Mouse (Mus musculus) C2C12 (cell line): ENCODE measurements around the gene Arhgef12. TPM values are rescaled to one million over a fixed set of nuclear protein-coding genes. Genes with fewer than 3 reads are reported as not detected.

Source experiments
- H3K27me3 ChIP-seq: one replicate; pipeline ENCODE4 v1.6.1; 2011; ENCODE audit not compliant: control insufficient read depth, insufficient read depth, insufficient read length
- H3K36me3 ChIP-seq: one replicate; pipeline ENCODE4 v1.6.1; 2011; ENCODE audit not compliant: control insufficient read depth, insufficient read depth
- H3K4me3 ChIP-seq: one replicate; pipeline ENCODE4 v1.5.1; 2011; ENCODE audit warnings: mild to moderate bottlenecking, control low read depth; ENCODE audit not compliant: poor library complexity, insufficient read depth, severe bottlenecking
- H3K79me2 ChIP-seq: one replicate; pipeline ENCODE4 v1.6.1; 2011; ENCODE audit not compliant: control insufficient read depth, insufficient read depth
- H3K79me3 ChIP-seq: one replicate; pipeline ENCODE4 v1.6.1; 2011; ENCODE audit warnings: low read depth, control low read depth
- H3ac ChIP-seq: one replicate; pipeline ENCODE3; 2011; ENCODE audit warnings: low read depth; ENCODE audit not compliant: control insufficient read depth, insufficient read length
- CEBPB ChIP-seq: IDR thresholded peaks from one replicate; pipeline ENCODE4 v1.6.1; 2011; ENCODE audit warnings: low read depth, mild to moderate bottlenecking, control low read depth, moderate library complexity
- CTCF ChIP-seq: IDR thresholded peaks from one replicate; pipeline ENCODE4 v1.5.1; 2011; ENCODE audit not compliant: control insufficient read depth, insufficient read depth, insufficient read length
- FOSL1 ChIP-seq: IDR thresholded peaks from one replicate; pipeline ENCODE4 v1.8.0; 2011; ENCODE audit warnings: mild to moderate bottlenecking, low read length; ENCODE audit not compliant: poor library complexity, insufficient read depth, severe bottlenecking
- MAX ChIP-seq: IDR thresholded peaks from one replicate; pipeline ENCODE4 v1.6.1; 2011; ENCODE audit warnings: mild to moderate bottlenecking, control low read depth
- MYOD1 ChIP-seq: IDR thresholded peaks from one replicate; pipeline ENCODE4 v1.6.1; 2011; ENCODE audit warnings: low read depth; ENCODE audit not compliant: control insufficient read depth, insufficient read length
- MYOG ChIP-seq: IDR thresholded peaks from one replicate; pipeline ENCODE4 v1.6.1; 2011; ENCODE audit not compliant: control insufficient read depth, insufficient read length; ENCODE audit errors: extremely low read depth
- USF1 ChIP-seq: IDR thresholded peaks from one replicate; pipeline ENCODE4 v1.6.1; 2011; ENCODE audit warnings: low read depth, mild to moderate bottlenecking, control low read depth, moderate library complexity
- polyA plus RNA-seq: library from polyadenylated mRNA; unstranded; fragments of >200 nt; fragmentation: generic; extraction: Trizol; gene quantifications from one replicate; pipeline ENCODE4 v1.2.1, GENCODE M21; 2012; ENCODE audit warnings: missing spikeins

The Arhgef12 gene
- polyA plus RNA-seq, 1 experiment: 13.8 TPM

DNA sequence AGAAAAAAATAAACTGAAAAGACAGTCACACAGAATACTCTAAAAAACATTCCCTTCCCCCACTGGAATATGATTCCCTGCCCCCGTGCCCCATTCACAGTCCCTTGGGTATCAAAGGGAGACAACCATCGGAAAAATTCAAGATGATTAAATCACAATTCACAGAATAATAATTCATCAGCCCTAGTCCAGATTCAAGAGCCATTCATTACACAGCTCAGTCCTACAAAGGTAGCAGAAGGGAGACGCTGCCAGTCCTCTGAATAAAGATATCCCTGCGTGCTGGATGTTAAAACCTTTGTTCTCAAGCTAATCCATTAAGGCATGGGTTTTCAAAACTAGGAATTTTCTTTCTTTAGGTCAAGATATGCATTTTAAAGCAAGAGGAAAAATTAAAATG, 36.5 kb downstream of the Arhgef12 start:
- H3K36me3 ChIP-seq: no peaks in the 10 kb centered on the region
- H3K4me3 ChIP-seq: no peak overlapping the region
- H3K79me2 ChIP-seq: peaks cover 99% of the 10 kb centered on the region
- no peak overlapping the region for H3ac ChIP-seq
- no peaks in the 10 kb centered on the region for H3K27me3 ChIP-seq
- TF ChIP-seq FOSL1 (no peak), MYOD1 (no peak)
- peaks cover 68% of the 10 kb centered on the region for H3K79me3 ChIP-seq

DNA sequence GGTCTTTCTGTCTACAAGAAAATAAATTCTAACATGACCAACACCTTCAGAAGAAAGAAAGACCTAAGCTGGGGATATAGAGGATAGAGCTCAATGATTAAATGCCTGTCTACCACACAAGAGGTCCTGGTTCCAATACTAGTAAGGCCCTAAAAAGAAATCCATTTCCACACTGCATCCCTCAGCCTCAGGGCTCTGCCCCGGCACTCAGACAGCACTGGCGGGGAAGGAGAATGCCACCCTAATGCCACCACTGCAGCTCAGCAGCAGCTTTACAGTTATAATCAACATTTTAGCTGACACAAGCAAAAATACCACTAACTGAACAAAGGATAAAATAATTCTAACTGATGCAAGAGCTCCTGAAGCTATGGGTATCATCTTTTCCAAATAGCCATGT, 36.9 kb downstream of the Arhgef12 start:
- no peak overlapping the region for H3K4me3 ChIP-seq
- H3K36me3 ChIP-seq: no peaks in the 10 kb centered on the region
- H3K79me2 ChIP-seq: peaks cover 99% of the 10 kb centered on the region
- TF ChIP-seq USF1: no peak
- no peak for TF ChIP-seq FOSL1
- TF ChIP-seq MYOG: no peak
- TF ChIP-seq CTCF: no peak
- TF ChIP-seq MYOD1: no peak
- no peak for TF ChIP-seq CEBPB
- TF ChIP-seq MAX: no peak
- H3ac ChIP-seq: no peak overlapping the region
- H3K27me3 ChIP-seq: no peaks in the 10 kb centered on the region
- H3K79me3 ChIP-seq: peaks cover 66% of the 10 kb centered on the region

DNA sequence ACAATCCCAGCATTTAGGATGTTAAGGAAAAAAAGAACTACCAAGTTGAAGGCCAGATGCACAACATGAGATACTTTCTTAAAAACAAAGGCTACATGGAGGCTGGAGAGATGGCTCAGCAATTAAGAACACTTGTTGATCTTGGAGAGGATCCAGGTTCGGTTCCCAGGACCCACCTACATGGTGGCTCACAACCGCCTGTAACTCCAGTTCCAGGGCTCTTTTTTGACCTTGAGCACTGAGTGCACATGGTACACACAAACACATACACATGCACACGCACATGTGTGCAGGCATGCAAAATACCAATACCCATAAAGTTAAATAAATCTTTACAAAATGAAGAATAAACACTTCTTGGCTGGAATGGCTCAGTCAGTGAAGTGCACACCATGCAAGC, 39.1 kb downstream of the Arhgef12 start:
- TF ChIP-seq USF1: no peak
- no peak for TF ChIP-seq MAX
- TF ChIP-seq MYOG: no peak
- TF ChIP-seq FOSL1: no peak
- TF ChIP-seq CEBPB: no peak
- TF ChIP-seq CTCF: no peak
- TF ChIP-seq MYOD1: no peak
- no peaks in the 10 kb centered on the region for H3K36me3 ChIP-seq
- H3K4me3 ChIP-seq: no peak overlapping the region
- no peak overlapping the region for H3ac ChIP-seq
- H3K79me2 ChIP-seq: peaks cover 99% of the 10 kb centered on the region
- H3K27me3 ChIP-seq: no peaks in the 10 kb centered on the region
- H3K79me3 ChIP-seq: peaks cover 72% of the 10 kb centered on the region

DNA sequence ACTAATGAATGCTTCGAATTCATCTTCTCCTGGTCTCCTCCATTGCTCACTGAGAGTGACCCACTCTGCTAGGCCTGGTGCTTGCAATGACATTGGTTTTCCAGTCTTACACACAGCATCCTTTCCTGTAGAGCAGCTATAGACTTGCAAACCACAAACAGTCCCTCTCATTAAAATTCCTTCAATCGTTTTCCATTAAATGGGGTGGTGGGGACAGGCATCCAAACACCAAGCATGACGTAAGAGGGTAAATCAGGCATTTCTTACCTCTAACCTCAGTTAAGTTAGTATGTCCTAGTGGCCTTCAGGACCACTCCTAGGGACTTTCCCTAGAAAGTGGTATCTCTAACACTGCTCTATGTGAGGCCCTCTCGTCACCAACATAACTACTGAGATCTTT, 41.8 kb downstream of the Arhgef12 start:
- Histone ChIP-seq H3K36me3 (no peaks in the 10 kb centered on the region), H3K27me3 (no peaks in the 10 kb centered on the region), H3K79me3 (peaks cover 71% of the 10 kb centered on the region), H3K4me3 (no peak overlapping the region), H3ac (no peak overlapping the region), H3K79me2 (peaks cover 99% of the 10 kb centered on the region)
- TF ChIP-seq MYOG (no peak), MAX (no peak), USF1 (no peak), MYOD1 (no peak), CEBPB (no peak), FOSL1 (no peak), CTCF (no peak)

DNA sequence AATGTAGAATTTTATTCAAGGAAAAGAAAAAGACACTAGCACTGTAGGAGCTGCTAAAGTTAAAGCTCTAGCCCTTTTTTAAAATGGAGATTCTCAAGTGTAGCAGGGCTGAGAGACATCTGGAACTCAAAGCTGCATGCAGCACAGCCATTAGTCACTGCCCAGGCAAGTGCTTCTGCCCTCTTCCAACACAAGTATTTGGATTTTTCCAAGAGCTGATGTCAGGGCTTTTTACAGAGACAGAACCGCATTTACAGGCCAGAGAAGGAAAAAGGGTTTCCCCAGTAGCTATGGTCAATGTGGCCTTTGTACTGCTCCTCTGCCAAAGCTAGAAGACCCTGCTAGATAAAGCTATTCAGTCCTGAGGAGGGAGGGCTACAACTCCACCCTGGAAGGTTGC, 45.5 kb downstream of the Arhgef12 start:
- Histone ChIP-seq H3K79me2 (peaks cover 67% of the 10 kb centered on the region), H3K36me3 (no peaks in the 10 kb centered on the region), H3K4me3 (no peak overlapping the region), H3ac (no peak overlapping the region), H3K79me3 (peaks cover 49% of the 10 kb centered on the region), H3K27me3 (no peaks in the 10 kb centered on the region)
- TF ChIP-seq MYOD1 (no peak), CTCF (no peak), FOSL1 (no peak), USF1 (no peak), CEBPB (no peak), MYOG (no peak), MAX (no peak)

DNA sequence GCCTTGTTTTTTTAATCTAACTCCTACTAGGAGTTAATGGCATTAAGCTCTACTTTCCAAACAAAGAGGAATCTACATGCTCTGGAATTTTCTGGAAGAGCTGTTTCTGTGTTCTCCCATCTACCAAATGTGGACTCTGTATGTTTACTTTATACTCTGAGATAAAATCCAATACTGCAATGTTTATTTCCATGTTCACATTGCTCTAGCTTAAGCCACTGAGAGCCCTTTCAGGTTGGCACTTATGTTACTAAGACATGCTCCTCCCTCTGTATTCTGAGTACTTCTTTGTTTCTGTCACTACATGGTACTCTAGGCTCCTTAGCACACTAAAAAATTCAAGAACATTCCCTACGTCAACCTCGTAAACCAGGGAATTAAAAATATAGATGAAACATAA, 56.6 kb downstream of the Arhgef12 start:
- Histone ChIP-seq H3K4me3 (no peak overlapping the region), H3K36me3 (no peaks in the 10 kb centered on the region), H3K79me2 (peaks cover 86% of the 10 kb centered on the region), H3K79me3 (peaks cover 39% of the 10 kb centered on the region), H3ac (no peak overlapping the region), H3K27me3 (no peaks in the 10 kb centered on the region)
- TF ChIP-seq CTCF (no peak), USF1 (no peak), MAX (no peak), MYOG (no peak), CEBPB (no peak), FOSL1 (no peak), MYOD1 (no peak)
